Mouse (Mus musculus): ENCODE measurements at regions not wholly inside any gene's neighbourhood (a gene's known extent, or its start where the extent isn't known, plus 50 kb on each side); places are given as distances from the start of the nearest gene placed in this dataset.
"Not testable (repeated sequence)": the region's sequence is repeated elsewhere in the genome, so short reads cannot be mapped to it uniquely, and the experiment has no call there.

GRCm38 (mm10) chr10:99578366-99578765 lies 181.1 kb downstream of the Csl start:
- 37% methylated on average over 4 of the region's 4 CpGs for WGBS
- ATAC-seq (no peak), DNase-seq (ENCODE audit: low spot score) (no peak)
- Histone ChIP-seq H3K36me3 (ENCODE audit: insufficient read depth, low read length) (no peaks in the 10 kb centered on the region), H3K9ac (replicated peaks; ENCODE audit: low read depth) (no peak overlapping the region), H3K27ac (ENCODE audit: low read length) (no peak overlapping the region), H3K4me3 (ENCODE audit: low read depth, low read length) (no peak overlapping the region), H3K4me1 (ENCODE audit: insufficient read depth, low read depth, low read length) (no peaks in the 10 kb centered on the region), H3K9me3 (ENCODE audit: low read length) (no peaks in the 10 kb centered on the region), H3K4me2 (replicated peaks; ENCODE audit: low read depth, low read length) (no peak overlapping the region), H3K27me3 (replicated peaks; ENCODE audit: insufficient read depth, low read length) (no peaks in the 10 kb centered on the region)
- TF ChIP-seq CTCF (IDR thresholded peaks at IDR 0.05) = no peak
- no peak for TF ChIP-seq EP300 (IDR thresholded peaks at IDR 0.05)

- Histone ChIP-seq H3K4me2 (replicated peaks; ENCODE audit: low read depth, low read length) (no peak overlapping the region), H3K27me3 (replicated peaks; ENCODE audit: insufficient read depth, low read length) (no peaks in the 10 kb centered on the region), H3K4me1 (ENCODE audit: insufficient read depth, low read depth, low read length) (no peaks in the 10 kb centered on the region), H3K9me3 (ENCODE audit: low read length) (no peaks in the 10 kb centered on the region), H3K36me3 (ENCODE audit: insufficient read depth, low read length) (no peaks in the 10 kb centered on the region), H3K9ac (replicated peaks; ENCODE audit: low read depth) (no peak overlapping the region), H3K4me3 (ENCODE audit: low read depth, low read length) (no peak overlapping the region), H3K27ac (ENCODE audit: low read length) (no peak overlapping the region)
- no peak for DNase-seq (ENCODE audit: low spot score)
- TF ChIP-seq EP300 (IDR thresholded peaks at IDR 0.05) (no peak), CTCF (IDR thresholded peaks at IDR 0.05) (no peak)
- ATAC-seq = no peak
- 48% methylated on average over 8 of the region's 8 CpGs for WGBS
These were observed 179.3 kb downstream of the Csl start for GRCm38 (mm10) chr10:99580191-99580590.

GRCm38 (mm10) chr10:99581074-99581473 lies 178.4 kb downstream of the Csl start:
- Histone ChIP-seq H3K4me1 (ENCODE audit: insufficient read depth, low read depth, low read length) (no peaks in the 10 kb centered on the region), H3K4me2 (replicated peaks; ENCODE audit: low read depth, low read length) (no peak overlapping the region), H3K27me3 (replicated peaks; ENCODE audit: insufficient read depth, low read length) (no peaks in the 10 kb centered on the region), H3K9ac (replicated peaks; ENCODE audit: low read depth) (no peak overlapping the region), H3K4me3 (ENCODE audit: low read depth, low read length) (no peak overlapping the region), H3K36me3 (ENCODE audit: insufficient read depth, low read length) (no peaks in the 10 kb centered on the region), H3K27ac (ENCODE audit: low read length) (no peak overlapping the region), H3K9me3 (ENCODE audit: low read length) (no peaks in the 10 kb centered on the region)
- TF ChIP-seq EP300 (IDR thresholded peaks at IDR 0.05) = no peak
- TF ChIP-seq CTCF (IDR thresholded peaks at IDR 0.05) = no peak
- ATAC-seq (no peak), DNase-seq (ENCODE audit: low spot score) (peak; percentile 32)
- WGBS = 64% methylated on average over 8 of the region's 8 CpGs

- no peak overlapping the region for H3K4me3 ChIP-seq (ENCODE audit: low read depth, low read length)
- H3K9me3 ChIP-seq (ENCODE audit: low read length) = no peaks in the 10 kb centered on the region
- TF ChIP-seq EP300 (IDR thresholded peaks at IDR 0.05) (no peak), CTCF (IDR thresholded peaks at IDR 0.05) (no peak)
- no peak overlapping the region for H3K4me2 ChIP-seq (replicated peaks; ENCODE audit: low read depth, low read length)
- no peak overlapping the region for H3K9ac ChIP-seq (replicated peaks; ENCODE audit: low read depth)
- no peak overlapping the region for H3K27ac ChIP-seq (ENCODE audit: low read length)
- DNase-seq (ENCODE audit: low spot score) (no peak), ATAC-seq (no peak)
- 67% methylated on average over 2 of the region's 2 CpGs for WGBS
- no peaks in the 10 kb centered on the region for H3K36me3 ChIP-seq (ENCODE audit: insufficient read depth, low read length)
- no peaks in the 10 kb centered on the region for H3K4me1 ChIP-seq (ENCODE audit: insufficient read depth, low read depth, low read length)
- no peaks in the 10 kb centered on the region for H3K27me3 ChIP-seq (replicated peaks; ENCODE audit: insufficient read depth, low read length)
These were observed 174.6 kb downstream of the Csl start for GRCm38 (mm10) chr10:99584855-99585254.

- no peaks in the 10 kb centered on the region for H3K36me3 ChIP-seq (ENCODE audit: insufficient read depth, low read length)
- no peaks in the 10 kb centered on the region; the same call in 1 of the 2 replicates for H3K4me1 ChIP-seq (ENCODE audit: insufficient read depth, low read depth, low read length)
- DNase-seq (ENCODE audit: low spot score) (no peak), ATAC-seq (no peak)
- H3K27me3 ChIP-seq (replicated peaks; ENCODE audit: insufficient read depth, low read length) = no peaks in the 10 kb centered on the region
- no peaks in the 10 kb centered on the region for H3K9me3 ChIP-seq (ENCODE audit: low read length)
- TF ChIP-seq EP300 (IDR thresholded peaks at IDR 0.05) = no peak
- no peak for TF ChIP-seq CTCF (IDR thresholded peaks at IDR 0.05)
- no peak overlapping the region for H3K27ac ChIP-seq (ENCODE audit: low read length)
- H3K4me3 ChIP-seq (ENCODE audit: low read depth, low read length) = no peak overlapping the region
- H3K9ac ChIP-seq (replicated peaks; ENCODE audit: low read depth) = no peak overlapping the region
- WGBS = 7% methylated on average over 9 of the region's 9 CpGs
- no peak overlapping the region for H3K4me2 ChIP-seq (replicated peaks; ENCODE audit: low read depth, low read length)
These were observed 167.2 kb downstream of the Csl start for GRCm38 (mm10) chr10:99592220-99592619.

GRCm38 (mm10) chr10:99595659-99596058 lies 163.8 kb downstream of the Csl start:
- no peak for DNase-seq (ENCODE audit: low spot score)
- Histone ChIP-seq H3K36me3 (ENCODE audit: insufficient read depth, low read length) (no peaks in the 10 kb centered on the region), H3K9me3 (ENCODE audit: low read length) (no peaks in the 10 kb centered on the region), H3K9ac (replicated peaks; ENCODE audit: low read depth) (no peak overlapping the region), H3K4me3 (ENCODE audit: low read depth, low read length) (no peak overlapping the region), H3K4me1 (ENCODE audit: insufficient read depth, low read depth, low read length) (no peaks in the 10 kb centered on the region; the same call in 1 of the 2 replicates), H3K27me3 (replicated peaks; ENCODE audit: insufficient read depth, low read length) (no peaks in the 10 kb centered on the region), H3K27ac (ENCODE audit: low read length) (no peak overlapping the region), H3K4me2 (replicated peaks; ENCODE audit: low read depth, low read length) (no peak overlapping the region)
- no peak for TF ChIP-seq CTCF (IDR thresholded peaks at IDR 0.05)
- TF ChIP-seq EP300 (IDR thresholded peaks at IDR 0.05) = no peak
- no peak for ATAC-seq
- 73% methylated on average over 14 of the region's 14 CpGs for WGBS

- 46% methylated on average over 20 of the region's 34 CpGs for WGBS
- peak; percentile 48 for DNase-seq (ENCODE audit: low spot score)
These were observed 160.0 kb downstream of the Csl start for GRCm38 (mm10) chr10:99599142-99600120.

More at GRCm38 (mm10) chr10:99599142-99600120, 160.0 kb downstream of the Csl start:
- Histone ChIP-seq H3K4me2 (replicated peaks; ENCODE audit: low read depth, low read length) (peak overlapping the region; percentile 43), H3K9ac (replicated peaks; ENCODE audit: low read depth) (peak overlapping the region; percentile 32; the same call in 1 of the 2 replicates), H3K4me3 (ENCODE audit: low read depth, low read length) (peak overlapping the region; percentile 38)
- H3K27me3 ChIP-seq (replicated peaks; ENCODE audit: insufficient read depth, low read length); H3K27ac ChIP-seq (ENCODE audit: low read length); H3K9me3 ChIP-seq (ENCODE audit: low read length); H3K36me3 ChIP-seq (ENCODE audit: insufficient read depth, low read length); H3K4me1 ChIP-seq (ENCODE audit: insufficient read depth, low read depth, low read length): not testable (repeated sequence)
- ATAC-seq = peak; percentile 67
